Mouse (Mus musculus): Measurements from ENCODE around the gene Slc6a19. TPM values are rescaled to one million over a fixed set of nuclear protein-coding genes. Genes with fewer than 3 reads are reported as not detected.
"Not testable (repeated sequence)": the region's sequence is repeated elsewhere in the genome, so short reads cannot be mapped to it uniquely, and the experiment has no call there.

Gene Slc6a19
- 0.08 and 0.32 TPM in 2 replicates for polyA plus RNA-seq (2014; fragmentation: Nextera tagmentation; extraction: Ambion mirVana)

GRCm38 (mm10) chr13:73704694-73705325, at the start of gene Slc6a19:
Gene Slc6a19 (minus strand): TSS chr13:73704865.
- no peaks in the 10 kb centered on the region for H3K27me3 ChIP-seq (ENCODE audit: control insufficient read depth, insufficient read depth, low read length)
- H3K4me2 ChIP-seq (ENCODE audit: low read depth, low read length), result no peak within 1 kb of the TSS
- no peak within 1 kb of the TSS for H3K9ac ChIP-seq (replicated peaks; ENCODE audit: low read length)
- H3K4me1 ChIP-seq (ENCODE audit: control insufficient read depth, insufficient read depth, low read length), result no peaks in the 10 kb centered on the region
- no peak for ATAC-seq (replicated peaks; ENCODE audit: insufficient number of reproducible peaks, low FRiP score, low TSS enrichment, low read depth)
- DNase-seq (ENCODE audit: low spot score), result no peak
- no peak within 1 kb of the TSS for H3K4me3 ChIP-seq (ENCODE audit: low read depth, low read length)
- no peak within 1 kb of the TSS for H3K27ac ChIP-seq (replicated peaks; ENCODE audit: low read depth, low read length)
- H3K36me3 ChIP-seq (replicated peaks; ENCODE audit: control insufficient read depth, insufficient read depth, low read depth, low read length), result no peaks in the 10 kb centered on the region
- WGBS, result 86% methylated on average over 7 of the region's 7 CpGs
- H3K9me3 ChIP-seq (replicated peaks; ENCODE audit: control insufficient read depth, low read length), result no peaks in the 10 kb centered on the region

- ATAC-seq (replicated peaks; ENCODE audit: insufficient number of reproducible peaks, low FRiP score, low TSS enrichment, low read depth) (no peak), DNase-seq (ENCODE audit: low spot score) (no peak)
- no peaks in the 10 kb centered on the region for H3K4me1 ChIP-seq (ENCODE audit: control insufficient read depth, insufficient read depth, low read length)
- H3K27ac ChIP-seq (replicated peaks; ENCODE audit: low read depth, low read length), result no peak overlapping the region
- H3K9ac ChIP-seq (replicated peaks; ENCODE audit: low read length), result no peak overlapping the region
- no peaks in the 10 kb centered on the region for H3K9me3 ChIP-seq (replicated peaks; ENCODE audit: control insufficient read depth, low read length)
- no peak overlapping the region for H3K4me3 ChIP-seq (ENCODE audit: low read depth, low read length)
- no peaks in the 10 kb centered on the region for H3K36me3 ChIP-seq (replicated peaks; ENCODE audit: control insufficient read depth, insufficient read depth, low read depth, low read length)
- H3K27me3 ChIP-seq (ENCODE audit: control insufficient read depth, insufficient read depth, low read length), result no peaks in the 10 kb centered on the region
- 92% methylated on average over 3 of the region's 3 CpGs for WGBS
- no peak overlapping the region for H3K4me2 ChIP-seq (ENCODE audit: low read depth, low read length)
Measured at GRCm38 (mm10) chr13:73751284-73751683, 46.6 kb upstream of the Slc6a19 start.

- 70% methylated on average over 6 of the region's 6 CpGs for WGBS
- no peak for ATAC-seq (replicated peaks; ENCODE audit: insufficient number of reproducible peaks, low FRiP score, low TSS enrichment, low read depth)
- no peak for DNase-seq (ENCODE audit: low spot score)
Measured at GRCm38 (mm10) chr13:73750435-73750834, 45.8 kb upstream of the Slc6a19 start.

GRCm38 (mm10) chr13:73748663-73749440, 44.2 kb upstream of the Slc6a19 start:
- Histone ChIP-seq H3K4me2 (ENCODE audit: low read depth, low read length) (no peak overlapping the region), H3K9me3 (replicated peaks; ENCODE audit: control insufficient read depth, low read length) (no peaks in the 10 kb centered on the region), H3K9ac (replicated peaks; ENCODE audit: low read length) (no peak overlapping the region), H3K4me1 (ENCODE audit: control insufficient read depth, insufficient read depth, low read length) (no peaks in the 10 kb centered on the region), H3K27ac (replicated peaks; ENCODE audit: low read depth, low read length) (no peak overlapping the region), H3K4me3 (ENCODE audit: low read depth, low read length) (no peak overlapping the region), H3K27me3 (ENCODE audit: control insufficient read depth, insufficient read depth, low read length) (no peaks in the 10 kb centered on the region), H3K36me3 (replicated peaks; ENCODE audit: control insufficient read depth, insufficient read depth, low read depth, low read length) (no peaks in the 10 kb centered on the region)
- WGBS, result 35% methylated on average over 15 of the region's 15 CpGs
- DNase-seq (ENCODE audit: low spot score) (no peak), ATAC-seq (replicated peaks; ENCODE audit: insufficient number of reproducible peaks, low FRiP score, low TSS enrichment, low read depth) (no peak)

More at GRCm38 (mm10) chr13:73750435-73750834, 45.8 kb upstream of the Slc6a19 start:
- Histone ChIP-seq H3K27me3 (ENCODE audit: control insufficient read depth, insufficient read depth, low read length) (no peaks in the 10 kb centered on the region), H3K27ac (replicated peaks; ENCODE audit: low read depth, low read length) (no peak overlapping the region), H3K9ac (replicated peaks; ENCODE audit: low read length) (no peak overlapping the region), H3K9me3 (replicated peaks; ENCODE audit: control insufficient read depth, low read length) (no peaks in the 10 kb centered on the region), H3K4me1 (ENCODE audit: control insufficient read depth, insufficient read depth, low read length) (no peaks in the 10 kb centered on the region), H3K4me2 (ENCODE audit: low read depth, low read length) (no peak overlapping the region), H3K4me3 (ENCODE audit: low read depth, low read length) (no peak overlapping the region), H3K36me3 (replicated peaks; ENCODE audit: control insufficient read depth, insufficient read depth, low read depth, low read length) (no peaks in the 10 kb centered on the region)

GRCm38 (mm10) chr13:73743662-73744061, 39.0 kb upstream of the Slc6a19 start:
- H3K27ac ChIP-seq (replicated peaks; ENCODE audit: low read depth, low read length), result no peak overlapping the region
- WGBS, result 78% methylated on average over 3 of the region's 3 CpGs

GRCm38 (mm10) chr13:73742944-73743343, 38.3 kb upstream of the Slc6a19 start:
- 54% methylated on average over 4 of the region's 4 CpGs for WGBS
- Histone ChIP-seq H3K9ac (replicated peaks; ENCODE audit: low read length) (no peak overlapping the region), H3K27me3 (ENCODE audit: control insufficient read depth, insufficient read depth, low read length) (no peaks in the 10 kb centered on the region), H3K9me3 (replicated peaks; ENCODE audit: control insufficient read depth, low read length) (no peaks in the 10 kb centered on the region), H3K4me1 (ENCODE audit: control insufficient read depth, insufficient read depth, low read length) (no peaks in the 10 kb centered on the region), H3K4me2 (ENCODE audit: low read depth, low read length) (no peak overlapping the region), H3K36me3 (replicated peaks; ENCODE audit: control insufficient read depth, insufficient read depth, low read depth, low read length) (no peaks in the 10 kb centered on the region), H3K4me3 (ENCODE audit: low read depth, low read length) (no peak overlapping the region), H3K27ac (replicated peaks; ENCODE audit: low read depth, low read length) (no peak overlapping the region)
- peak; percentile 66 for ATAC-seq (replicated peaks; ENCODE audit: insufficient number of reproducible peaks, low FRiP score, low TSS enrichment, low read depth)
- no peak for DNase-seq (ENCODE audit: low spot score)

More at GRCm38 (mm10) chr13:73743662-73744061, 39.0 kb upstream of the Slc6a19 start:
- Histone ChIP-seq H3K27me3 (ENCODE audit: control insufficient read depth, insufficient read depth, low read length) (no peaks in the 10 kb centered on the region), H3K9ac (replicated peaks; ENCODE audit: low read length) (no peak overlapping the region), H3K4me3 (ENCODE audit: low read depth, low read length) (no peak overlapping the region), H3K4me2 (ENCODE audit: low read depth, low read length) (no peak overlapping the region), H3K36me3 (replicated peaks; ENCODE audit: control insufficient read depth, insufficient read depth, low read depth, low read length) (no peaks in the 10 kb centered on the region), H3K4me1 (ENCODE audit: control insufficient read depth, insufficient read depth, low read length) (no peaks in the 10 kb centered on the region), H3K9me3 (replicated peaks; ENCODE audit: control insufficient read depth, low read length) (no peaks in the 10 kb centered on the region)
- no peak for ATAC-seq (replicated peaks; ENCODE audit: insufficient number of reproducible peaks, low FRiP score, low TSS enrichment, low read depth)
- no peak for DNase-seq (ENCODE audit: low spot score)

- H3K9ac ChIP-seq (replicated peaks; ENCODE audit: low read length); H3K27me3 ChIP-seq (ENCODE audit: control insufficient read depth, insufficient read depth, low read length); H3K4me3 ChIP-seq (ENCODE audit: low read depth, low read length); DNase-seq (ENCODE audit: low spot score); ATAC-seq (replicated peaks; ENCODE audit: insufficient number of reproducible peaks, low FRiP score, low TSS enrichment, low read depth); H3K36me3 ChIP-seq (replicated peaks; ENCODE audit: control insufficient read depth, insufficient read depth, low read depth, low read length); H3K4me1 ChIP-seq (ENCODE audit: control insufficient read depth, insufficient read depth, low read length); H3K4me2 ChIP-seq (ENCODE audit: low read depth, low read length); H3K9me3 ChIP-seq (replicated peaks; ENCODE audit: control insufficient read depth, low read length); H3K27ac ChIP-seq (replicated peaks; ENCODE audit: low read depth, low read length): not testable (repeated sequence)
- WGBS, result 40% methylated on average over 2 of the region's 2 CpGs
Measured at GRCm38 (mm10) chr13:73740399-73740944, 35.8 kb upstream of the Slc6a19 start.

- Histone ChIP-seq H3K4me1 (ENCODE audit: control insufficient read depth, insufficient read depth, low read length) (no peaks in the 10 kb centered on the region), H3K9ac (replicated peaks; ENCODE audit: low read length) (no peak overlapping the region), H3K36me3 (replicated peaks; ENCODE audit: control insufficient read depth, insufficient read depth, low read depth, low read length) (no peaks in the 10 kb centered on the region), H3K4me3 (ENCODE audit: low read depth, low read length) (no peak overlapping the region), H3K4me2 (ENCODE audit: low read depth, low read length) (no peak overlapping the region), H3K27me3 (ENCODE audit: control insufficient read depth, insufficient read depth, low read length) (peaks cover 2% of the 10 kb centered on the region; the same call in 1 of the 2 replicates), H3K9me3 (replicated peaks; ENCODE audit: control insufficient read depth, low read length) (no peaks in the 10 kb centered on the region), H3K27ac (replicated peaks; ENCODE audit: low read depth, low read length) (no peak overlapping the region)
- whole genome bisulfite sequencing, result 86% methylated on average over 3 of the region's 3 CpGs
- DNase-seq (ENCODE audit: low spot score), result no peak
- ATAC-seq (replicated peaks; ENCODE audit: insufficient number of reproducible peaks, low FRiP score, low TSS enrichment, low read depth), result no peak
Measured at GRCm38 (mm10) chr13:73736943-73737342, 32.3 kb upstream of the Slc6a19 start.
